Mouse (Mus musculus): ENCODE results near the gene Sh3pxd2a. TPM values are rescaled to one million over a fixed set of nuclear protein-coding genes. Genes with fewer than 3 reads are reported as not detected.

Sh3pxd2a gene
- total and polyA plus RNA-seq, 3 experiments, result 1.3 to 4.6 (median 3.2) TPM

- DNase-seq (ENCODE audit: extremely low read depth), result no peak
- H3K27me3 ChIP-seq (replicated peaks), result no peaks in the 10 kb centered on the region
- no peak overlapping the region for H3K27ac ChIP-seq (ENCODE audit: insufficient read depth, low read depth)
- TF ChIP-seq MAX (IDR thresholded peaks at IDR 0.05; ENCODE audit: low read length) (no peak), ZNF384 (IDR thresholded peaks at IDR 0.05; ENCODE audit: low read depth, low read length) (no peak), USF1 (IDR thresholded peaks at IDR 0.05; ENCODE audit: low read depth, low read length) (no peak), BHLHE40 (IDR thresholded peaks at IDR 0.05; ENCODE audit: low read depth, low read length) (no peak), JUND (conservative IDR thresholded peaks at IDR 0.05; ENCODE audit: low read depth, low read length) (no peak), ETS1 (conservative IDR thresholded peaks at IDR 0.05; ENCODE audit: low read depth, low read length) (no peak), HCFC1 (IDR thresholded peaks at IDR 0.05; ENCODE audit: low read depth, low read length) (no peak)
- H3K36me3 ChIP-seq (replicated peaks in 1 of 2; ENCODE audit: control insufficient read depth in 1 of 2, insufficient read depth in 1 of 2, low read length in 1 of 2), result peaks cover 0 to 25% of the 10 kb centered on the region in 2 experiments
- H3K9ac ChIP-seq (ENCODE audit: insufficient read depth, low read depth), result no peak overlapping the region
- H3K79me2 ChIP-seq (replicated peaks; ENCODE audit: control insufficient read depth, extremely low read depth, insufficient read depth, poor library complexity, severe bottlenecking), result no peaks in the 10 kb centered on the region
- H3K4me1 ChIP-seq (ENCODE audit: control insufficient read depth in 1 of 2, insufficient read depth in 2 of 2), result peaks cover 31 to 72% of the 10 kb centered on the region in 2 experiments
- H3K4me2 ChIP-seq (ENCODE audit: insufficient read depth, low read depth, poor library complexity, severe bottlenecking), result no peak overlapping the region
- no peak overlapping the region for H3K4me3 ChIP-seq (replicated peaks in 1 of 3; ENCODE audit: low read depth in 2 of 3, low read length in 2 of 3, poor library complexity in 1 of 3)
- dilution Hi-C loops (cut with MboI; ENCODE audit: extremely low pct_ligation_motif_present, extremely low pct_unique_long_range_greater_than_20kb, low sequenced_read_pairs), result no loop called here
- in situ Hi-C loops (cut with MboI; ENCODE audit: low pct_ligation_motif_present, low pct_unique_long_range_greater_than_20kb, low sequenced_read_pairs), result no loop called here
- peaks cover 7% of the 10 kb centered on the region for H3K9me3 ChIP-seq (replicated peaks; ENCODE audit: low read length)
Observed at GRCm38 (mm10) chr19:47439726-47440434, 24.3 kb downstream of the Sh3pxd2a start.

- dilution Hi-C loops (cut with MboI; ENCODE audit: extremely low pct_ligation_motif_present, extremely low pct_unique_long_range_greater_than_20kb, low sequenced_read_pairs) (no loop called here), in situ Hi-C loops (cut with MboI; ENCODE audit: low pct_ligation_motif_present, low pct_unique_long_range_greater_than_20kb, low sequenced_read_pairs) (no loop called here)
- Histone ChIP-seq H3K36me3 (replicated peaks in 1 of 2; ENCODE audit: control insufficient read depth in 1 of 2, insufficient read depth in 1 of 2, low read length in 1 of 2) (peaks cover 0 to 33% of the 10 kb centered on the region in 2 experiments), H3K4me1 (ENCODE audit: control insufficient read depth in 1 of 2, insufficient read depth in 2 of 2) (peaks cover 29 to 59% of the 10 kb centered on the region in 2 experiments), H3K4me3 (replicated peaks in 1 of 3; ENCODE audit: low read depth in 2 of 3, low read length in 2 of 3, poor library complexity in 1 of 3) (no peak overlapping the region), H3K79me2 (replicated peaks; ENCODE audit: control insufficient read depth, extremely low read depth, insufficient read depth, poor library complexity, severe bottlenecking) (no peaks in the 10 kb centered on the region), H3K27me3 (replicated peaks) (no peaks in the 10 kb centered on the region), H3K9me3 (replicated peaks; ENCODE audit: low read length) (peaks cover 7% of the 10 kb centered on the region), H3K27ac (ENCODE audit: insufficient read depth, low read depth) (no peak overlapping the region), H3K4me2 (ENCODE audit: insufficient read depth, low read depth, poor library complexity, severe bottlenecking) (no peak overlapping the region), H3K9ac (ENCODE audit: insufficient read depth, low read depth) (no peak overlapping the region)
- TF ChIP-seq MYC (IDR thresholded peaks at IDR 0.05; ENCODE audit: low read depth, low read length) (no peak), EP300 (IDR thresholded peaks at IDR 0.05; ENCODE audit: low read length) (no peak)
- no peak for DNase-seq (ENCODE audit: extremely low read depth)
Observed at GRCm38 (mm10) chr19:47438445-47438844, 25.8 kb downstream of the Sh3pxd2a start.

GRCm38 (mm10) chr19:47437040-47437439 lies 27.2 kb downstream of the Sh3pxd2a start:
- H3K9ac ChIP-seq (ENCODE audit: insufficient read depth, low read depth), result no peak overlapping the region
- H3K27me3 ChIP-seq (replicated peaks), result no peaks in the 10 kb centered on the region
- DNase-seq (ENCODE audit: extremely low read depth), result no peak
- in situ Hi-C loops (cut with MboI; ENCODE audit: low pct_ligation_motif_present, low pct_unique_long_range_greater_than_20kb, low sequenced_read_pairs), result no loop called here
- H3K27ac ChIP-seq (ENCODE audit: insufficient read depth, low read depth), result no peak overlapping the region
- peaks cover 0 to 30% of the 10 kb centered on the region in 2 experiments for H3K36me3 ChIP-seq (replicated peaks in 1 of 2; ENCODE audit: control insufficient read depth in 1 of 2, insufficient read depth in 1 of 2, low read length in 1 of 2)
- H3K4me1 ChIP-seq (ENCODE audit: control insufficient read depth in 1 of 2, insufficient read depth in 2 of 2), result peaks cover 27 to 50% of the 10 kb centered on the region in 2 experiments
- H3K9me3 ChIP-seq (replicated peaks; ENCODE audit: low read length), result peaks cover 7% of the 10 kb centered on the region
- H3K4me2 ChIP-seq (ENCODE audit: insufficient read depth, low read depth, poor library complexity, severe bottlenecking), result no peak overlapping the region
- no peaks in the 10 kb centered on the region for H3K79me2 ChIP-seq (replicated peaks; ENCODE audit: control insufficient read depth, extremely low read depth, insufficient read depth, poor library complexity, severe bottlenecking)
- TF ChIP-seq IRF4 (IDR thresholded peaks at IDR 0.05; ENCODE audit: low read depth, low read length) (no peak), RAD21 (IDR thresholded peaks at IDR 0.05; ENCODE audit: low read depth, low read length) (no peak), RCOR1 (conservative IDR thresholded peaks at IDR 0.05; ENCODE audit: low read depth, low read length) (no peak), HCFC1 (IDR thresholded peaks at IDR 0.05; ENCODE audit: low read depth, low read length) (no peak), TBP (conservative IDR thresholded peaks at IDR 0.05; ENCODE audit: low read depth, low read length) (no peak), NRF1 (IDR thresholded peaks at IDR 0.05; ENCODE audit: low read depth, low read length) (no peak)
- no peak overlapping the region for H3K4me3 ChIP-seq (replicated peaks in 1 of 3; ENCODE audit: low read depth in 2 of 3, low read length in 2 of 3, poor library complexity in 1 of 3)
- dilution Hi-C loops (cut with MboI; ENCODE audit: extremely low pct_ligation_motif_present, extremely low pct_unique_long_range_greater_than_20kb, low sequenced_read_pairs), result no loop called here

Measured in CH12.LX (cell line).